Mouse (Mus musculus): ENCODE results near the gene Meox1.

DNA sequence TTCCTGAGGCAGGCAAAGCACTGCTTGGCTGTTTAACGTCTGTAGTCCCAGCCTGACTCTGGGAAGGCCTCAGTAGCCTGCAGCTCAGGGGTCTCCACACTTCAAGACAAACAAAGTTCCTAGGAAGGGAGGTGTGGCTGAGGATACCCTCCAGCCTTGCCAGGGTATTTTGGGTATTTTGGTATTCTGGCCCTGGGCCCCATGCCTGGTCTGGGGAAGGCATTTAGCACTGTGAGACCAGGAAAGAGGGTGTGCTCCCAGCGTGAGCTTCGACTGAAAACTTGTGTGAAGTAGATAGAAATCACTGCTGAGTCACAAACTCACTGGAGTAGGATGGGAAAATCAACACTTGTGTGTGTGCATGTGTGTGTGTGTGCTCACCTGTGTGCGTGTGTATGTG is 14.5 kb downstream of the Meox1 start:
- TF ChIP-seq POLR2A (IDR thresholded peaks at IDR 0.05; ENCODE audit: low read depth, low read length) (no peak), CTCF (conservative IDR thresholded peaks at IDR 0.05; ENCODE audit: insufficient read depth, insufficient read length, low read depth, low read length) (no peak)
